Mouse (Mus musculus) CD4-positive, CD25-positive, alpha-beta regulatory T cell, adult 2 months (primary cell): ENCODE measurements around the gene Sys1.

Experiments
- DNase-seq: peaks from one replicate; pipeline ENCODE4 v3.0.0-alpha.2; 2012; ENCODE audit warnings: low read depth, low spot score

Gene Sys1

DNA sequence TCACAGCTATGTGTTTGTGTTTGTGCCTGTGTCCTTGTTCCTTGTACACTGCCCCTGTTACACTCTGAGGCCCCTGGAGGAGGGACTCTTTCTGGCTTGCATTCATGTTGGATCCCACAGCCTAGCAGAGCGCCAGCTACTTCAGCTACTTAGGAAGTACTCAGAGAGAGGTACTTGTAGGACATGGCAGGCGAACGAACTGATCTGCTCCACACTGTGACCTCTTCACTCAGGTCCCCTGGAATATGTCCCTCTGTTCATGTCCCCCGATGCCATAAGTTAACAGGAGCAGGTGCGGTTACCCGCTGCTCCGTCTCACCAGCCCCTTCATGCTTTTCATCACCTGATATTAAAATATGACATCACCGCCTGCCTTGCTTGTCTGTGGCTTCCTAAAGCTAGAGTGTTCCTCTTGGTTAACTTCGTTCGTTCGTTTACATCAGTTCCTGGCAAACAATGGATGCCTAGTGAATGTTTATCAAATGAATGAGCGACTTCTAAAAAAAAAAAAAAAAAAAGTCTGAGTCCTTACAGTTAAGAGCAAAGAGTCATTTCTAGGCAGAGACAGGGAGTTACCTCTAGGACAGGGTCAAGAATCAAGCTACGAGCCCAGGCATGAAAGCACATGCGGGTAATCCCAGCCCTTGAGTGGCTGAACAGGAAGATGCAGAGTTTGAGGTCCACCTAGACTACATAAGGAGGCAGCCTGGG, 3.6 kb upstream of the Sys1 start:
- no peak for DNase-seq

DNA sequence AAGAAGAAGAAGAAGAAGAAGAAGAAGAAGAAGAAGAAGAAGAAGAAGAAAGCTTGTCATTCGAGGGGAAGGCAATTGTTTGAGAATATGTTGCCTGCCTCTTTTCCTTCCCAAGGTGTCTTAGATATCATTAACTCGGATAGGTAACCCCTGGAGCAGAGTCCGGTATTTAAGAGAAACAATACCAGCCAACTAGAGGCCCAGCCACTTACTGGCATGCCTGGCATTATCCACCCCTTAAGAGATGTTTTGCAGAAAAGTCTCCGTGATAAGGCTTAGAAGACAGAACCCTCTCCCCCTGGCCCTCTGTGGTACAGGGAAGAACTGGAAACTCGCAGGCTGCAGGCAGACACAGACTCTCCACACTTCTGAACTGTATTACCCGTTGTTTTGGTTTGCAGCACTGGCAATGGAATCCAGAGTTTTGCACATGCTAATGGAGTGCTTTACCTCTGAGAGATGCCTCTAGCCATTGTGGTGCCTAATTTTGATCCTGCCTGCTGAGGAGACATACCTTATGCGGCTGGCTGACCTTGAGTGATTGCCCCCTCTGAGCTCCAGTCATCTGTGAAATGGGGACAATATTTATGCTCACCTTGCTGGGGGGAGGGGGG, 2.8 kb upstream of the Sys1 start:
- no peak for DNase-seq

DNA sequence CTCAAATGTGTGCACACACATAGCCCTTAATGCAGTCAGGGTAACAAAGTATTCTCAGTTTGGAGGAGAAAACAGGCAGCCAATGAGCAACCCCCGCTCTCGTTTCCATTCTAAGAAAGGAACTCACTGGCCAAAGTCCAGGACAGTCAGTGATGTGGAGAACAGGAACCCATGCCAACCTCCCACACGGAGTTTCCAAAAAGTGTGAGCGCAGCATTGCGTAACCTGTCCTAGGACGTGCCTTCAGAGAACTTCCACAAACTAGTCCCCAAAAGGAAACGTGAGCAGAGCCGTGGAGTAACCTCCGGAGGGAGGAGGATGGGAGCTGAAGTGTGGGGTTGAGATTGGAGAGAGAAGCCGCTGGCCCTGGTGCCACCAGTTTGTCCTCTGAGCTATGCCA, 1.9 kb upstream of the Sys1 start:
- DNase-seq: no peak

DNA sequence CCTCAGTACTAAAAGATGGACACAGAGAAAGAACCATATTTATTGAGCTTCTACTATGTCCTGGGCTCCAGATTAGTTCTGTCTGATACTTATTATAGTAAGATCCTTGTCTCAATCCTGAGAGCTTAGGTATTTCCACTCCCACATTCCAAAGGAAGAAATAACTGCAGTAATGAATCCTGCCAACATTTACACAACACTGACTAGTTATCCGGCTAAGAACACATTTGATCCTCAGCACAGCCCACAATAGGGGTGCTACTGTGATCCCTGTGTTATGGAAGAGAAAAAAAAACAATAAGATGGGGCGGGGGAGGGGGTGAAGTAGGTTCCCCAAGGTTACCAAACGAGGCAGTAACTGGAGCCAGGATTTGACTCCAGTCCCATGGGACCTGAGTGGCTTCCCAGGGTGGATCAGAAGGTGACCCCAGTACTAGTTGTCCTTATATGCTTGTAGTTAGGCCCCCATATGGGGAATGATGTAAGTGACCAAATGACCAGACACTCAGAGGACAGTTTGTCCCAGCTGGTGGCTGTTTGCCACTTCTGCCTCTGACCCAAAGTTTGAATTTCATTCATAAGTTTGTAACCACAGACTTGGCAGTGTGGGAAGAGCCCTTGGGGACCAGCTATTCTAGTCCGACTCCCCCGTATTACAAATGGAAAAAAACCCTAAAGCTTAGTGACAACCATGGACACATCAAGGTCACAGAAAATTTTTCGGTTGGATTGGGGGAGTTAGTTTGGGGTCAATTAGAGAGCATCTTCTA, 1.2 kb upstream of the Sys1 start:
- no peak for DNase-seq

DNA sequence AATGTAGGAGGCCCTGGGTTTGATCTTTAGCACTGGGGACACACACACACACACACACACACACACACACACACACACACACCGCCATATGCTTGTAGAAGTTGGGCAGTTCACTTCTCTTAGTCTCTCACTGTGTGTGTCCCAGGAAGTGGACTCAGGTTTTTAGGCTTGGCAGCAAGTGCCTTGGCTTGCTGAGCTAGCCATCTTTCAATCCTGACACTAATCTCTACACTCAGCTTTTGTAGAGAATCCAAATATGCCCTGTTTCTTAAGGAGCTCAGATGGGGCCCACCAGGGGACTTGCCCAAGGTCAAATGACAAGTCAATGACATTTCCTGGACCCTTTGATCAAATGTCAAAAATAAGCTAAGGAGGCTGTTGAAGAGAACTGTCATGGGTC, 351 bp upstream of the Sys1 start:
- no peak for DNase-seq

DNA sequence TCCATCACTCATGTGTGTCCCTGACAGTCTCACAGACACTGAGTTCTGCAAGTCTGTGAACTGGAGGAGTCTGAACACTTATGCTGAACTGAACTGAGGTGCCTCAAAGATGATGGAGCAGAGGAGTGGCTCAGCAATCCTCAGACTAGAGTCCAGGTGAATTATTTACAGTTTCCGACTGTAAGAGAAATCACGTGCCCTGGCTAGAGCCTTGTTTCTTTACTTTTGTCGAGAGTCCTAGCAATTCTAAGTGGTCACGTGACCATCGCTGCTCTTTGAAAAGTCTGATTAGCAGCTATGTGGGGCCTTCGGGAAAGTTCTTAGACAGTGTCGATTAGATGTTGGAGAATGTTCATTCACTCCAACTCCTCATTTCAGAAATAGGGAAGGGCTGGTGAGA, 1.2 kb downstream of the Sys1 start:
- DNase-seq: peak; percentile 23

DNA sequence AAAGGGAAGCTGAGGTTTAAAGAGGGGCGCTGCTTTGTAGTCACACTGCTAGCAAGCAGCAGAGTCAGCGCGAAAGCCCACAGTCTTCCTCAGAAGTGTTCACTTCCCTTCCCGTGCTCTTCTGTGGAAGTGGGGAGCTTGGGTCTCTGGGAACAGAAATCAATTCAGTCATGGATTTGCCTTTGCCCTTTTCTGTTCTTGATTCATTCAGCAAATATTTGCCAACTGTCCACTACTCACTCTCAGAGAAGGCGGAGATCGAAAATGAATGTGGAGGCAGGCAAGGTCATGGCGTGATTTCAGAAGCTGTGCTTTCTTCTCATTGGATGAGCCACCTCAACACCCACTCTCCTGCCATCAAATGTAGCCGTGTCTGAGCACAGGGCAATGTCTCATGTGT, 1.8 kb downstream of the Sys1 start:
- no peak for DNase-seq

DNA sequence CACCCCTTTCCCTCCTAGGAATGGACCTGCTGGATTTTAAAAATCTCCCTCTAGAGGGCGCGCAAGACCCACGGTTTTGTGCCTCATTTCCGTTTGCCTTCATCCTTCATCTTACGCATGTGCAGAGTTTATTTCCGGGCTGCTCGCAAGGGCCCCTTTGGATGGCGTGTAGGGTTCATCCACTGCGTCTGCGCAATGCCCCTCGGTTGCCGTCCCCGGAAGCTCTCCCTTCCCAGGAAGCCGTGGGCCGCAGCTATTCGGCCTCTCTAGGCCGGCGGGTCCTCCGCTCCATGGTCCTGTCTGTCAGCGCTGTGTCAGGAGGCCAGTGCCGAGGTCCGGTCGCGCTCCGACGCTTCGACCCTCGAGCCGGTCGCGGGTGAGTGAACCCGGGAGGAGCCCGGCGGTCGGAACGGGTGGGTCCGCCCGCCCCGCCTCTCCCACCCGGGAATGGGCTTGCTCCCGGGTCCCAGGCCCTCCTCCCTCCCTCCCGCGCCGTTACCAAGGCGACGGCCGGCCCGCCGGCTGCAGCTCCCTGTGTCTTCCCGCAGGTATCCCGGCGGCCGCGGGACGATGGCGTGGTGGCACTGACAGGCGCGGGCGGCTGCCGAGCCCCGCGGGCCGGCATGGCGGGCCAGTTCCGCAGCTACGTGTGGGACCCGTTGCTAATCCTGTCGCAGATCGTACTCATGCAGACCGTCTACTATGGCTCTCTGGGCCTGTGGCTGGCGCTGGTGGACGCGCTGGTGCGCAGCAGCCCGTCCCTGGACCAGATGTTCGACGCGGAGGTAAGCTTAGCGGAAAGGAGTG, 4.2 kb downstream of the Sys1 start, which contains the start of gene Gm20458:
Gene Gm20458, plus strand, starts transcription at position 223 of the 807 bp plus-strand sequence.
- peak; percentile 97 for DNase-seq

DNA sequence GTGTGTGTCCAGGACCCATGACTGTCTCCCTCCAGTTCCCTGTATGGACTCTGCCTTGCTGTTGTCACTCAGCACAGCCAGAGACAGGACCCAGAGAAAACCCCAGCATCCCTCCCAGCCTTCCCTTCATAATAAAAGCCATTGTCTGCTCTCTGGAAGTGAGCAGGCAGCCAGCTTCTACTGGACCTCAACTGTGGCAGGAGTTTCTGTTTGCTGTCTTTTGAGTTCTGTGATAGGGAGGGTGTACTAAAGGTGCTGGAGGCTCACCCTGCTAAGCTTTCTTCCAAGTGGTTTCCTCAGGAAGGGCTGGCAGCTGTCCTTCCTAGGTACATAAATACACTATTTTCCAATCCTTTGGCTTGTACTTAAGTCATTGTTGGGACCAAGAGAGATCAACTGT, 8.4 kb downstream of the Sys1 start:
- no peak for DNase-seq

DNA sequence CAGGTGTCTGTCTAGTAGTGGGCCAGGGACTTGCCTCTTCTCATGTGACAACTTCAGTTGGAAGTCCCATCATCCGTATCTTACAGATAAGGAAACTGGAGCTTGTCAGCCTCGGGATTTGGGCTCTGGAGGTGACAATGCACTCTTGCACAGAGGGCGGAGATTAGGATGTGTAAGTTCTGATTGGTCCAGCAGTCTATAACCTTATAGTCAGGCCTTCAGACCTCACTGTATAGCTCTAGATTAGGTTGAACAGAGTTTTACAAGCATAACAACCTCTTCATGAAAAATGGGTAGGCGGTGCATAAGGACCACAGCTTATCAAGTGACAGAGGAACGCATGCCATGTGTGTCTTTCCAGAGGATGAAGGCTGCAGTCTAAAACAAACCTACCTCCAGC, 10.0 kb downstream of the Sys1 start:
- no peak for DNase-seq

DNA sequence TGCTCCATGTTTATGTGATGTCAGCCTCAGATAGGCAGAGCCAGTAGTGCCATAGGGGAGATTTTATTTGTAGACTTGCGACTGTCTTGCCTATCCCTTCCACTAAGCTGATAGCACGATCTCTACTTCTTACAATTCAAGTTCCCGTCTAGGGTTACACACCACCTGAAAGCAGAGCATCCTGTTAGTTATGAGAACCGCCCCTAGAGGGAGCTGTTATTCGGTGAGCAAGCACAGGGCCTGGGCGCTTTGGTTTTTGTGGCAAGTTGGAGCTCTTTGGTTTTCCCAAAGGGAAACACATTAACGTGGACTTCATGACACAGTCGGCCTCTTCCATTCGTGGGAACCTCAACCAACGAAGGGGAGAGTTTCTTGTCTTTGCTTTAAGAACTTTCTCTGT, 13.5 kb downstream of the Sys1 start:
- peak; percentile 79 for DNase-seq

DNA sequence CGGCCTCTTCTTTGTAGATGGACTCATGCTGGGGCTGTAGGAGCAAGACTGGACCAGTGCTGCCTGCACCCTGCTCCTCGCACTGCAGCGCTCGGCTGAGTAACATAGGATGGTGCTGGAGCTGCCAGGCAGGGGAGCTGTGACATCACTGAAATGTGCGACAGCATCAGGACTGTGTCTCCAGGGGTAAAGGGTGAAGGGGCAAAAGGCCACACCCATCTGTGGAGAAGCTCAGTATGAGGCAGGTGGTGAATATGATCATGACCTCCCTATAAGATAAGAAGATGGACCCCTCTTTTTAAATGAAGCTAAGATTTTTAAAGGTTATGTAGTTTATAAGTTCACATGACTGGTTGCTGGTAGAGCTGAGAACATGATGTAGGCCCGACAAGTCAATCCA, 16.9 kb downstream of the Sys1 start, which contains the start of gene Trp53tg5:
Gene Trp53tg5, minus strand, starts transcription at position 101 of the 400 bp plus-strand sequence.
- no peak for DNase-seq

DNA sequence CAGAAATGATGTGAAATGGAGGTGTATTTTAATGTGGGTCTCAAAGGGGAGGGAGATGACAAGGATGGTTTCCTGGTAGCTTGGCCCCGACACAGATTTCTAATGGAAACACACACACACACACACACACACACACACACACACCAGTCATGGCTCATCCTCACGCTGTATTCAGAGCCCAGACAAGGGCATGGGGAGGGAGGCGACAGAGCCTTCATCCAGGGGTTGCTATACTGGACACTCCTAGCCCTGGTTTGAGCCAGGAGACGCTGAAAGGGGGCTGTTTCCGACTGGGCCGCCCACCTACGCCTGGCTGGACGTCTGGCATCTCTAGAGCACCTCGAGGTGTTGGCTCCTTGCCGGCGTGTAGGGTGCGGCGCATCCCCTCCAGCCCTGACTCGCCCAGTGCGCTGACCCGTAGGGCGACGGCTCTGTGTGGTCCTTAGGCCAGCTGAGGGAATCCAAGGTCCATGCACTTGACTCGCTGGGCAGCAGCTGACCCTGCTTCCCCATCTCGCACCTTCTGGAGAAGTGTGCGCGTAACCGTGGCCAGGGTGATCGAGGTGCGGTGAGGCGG, 29.0 kb downstream of the Sys1 start, which contains the start of gene Dbndd2:
Gene Dbndd2, plus strand, starts transcription at position 426 of the 577 bp plus-strand sequence.
- DNase-seq: peak; percentile 16

DNA sequence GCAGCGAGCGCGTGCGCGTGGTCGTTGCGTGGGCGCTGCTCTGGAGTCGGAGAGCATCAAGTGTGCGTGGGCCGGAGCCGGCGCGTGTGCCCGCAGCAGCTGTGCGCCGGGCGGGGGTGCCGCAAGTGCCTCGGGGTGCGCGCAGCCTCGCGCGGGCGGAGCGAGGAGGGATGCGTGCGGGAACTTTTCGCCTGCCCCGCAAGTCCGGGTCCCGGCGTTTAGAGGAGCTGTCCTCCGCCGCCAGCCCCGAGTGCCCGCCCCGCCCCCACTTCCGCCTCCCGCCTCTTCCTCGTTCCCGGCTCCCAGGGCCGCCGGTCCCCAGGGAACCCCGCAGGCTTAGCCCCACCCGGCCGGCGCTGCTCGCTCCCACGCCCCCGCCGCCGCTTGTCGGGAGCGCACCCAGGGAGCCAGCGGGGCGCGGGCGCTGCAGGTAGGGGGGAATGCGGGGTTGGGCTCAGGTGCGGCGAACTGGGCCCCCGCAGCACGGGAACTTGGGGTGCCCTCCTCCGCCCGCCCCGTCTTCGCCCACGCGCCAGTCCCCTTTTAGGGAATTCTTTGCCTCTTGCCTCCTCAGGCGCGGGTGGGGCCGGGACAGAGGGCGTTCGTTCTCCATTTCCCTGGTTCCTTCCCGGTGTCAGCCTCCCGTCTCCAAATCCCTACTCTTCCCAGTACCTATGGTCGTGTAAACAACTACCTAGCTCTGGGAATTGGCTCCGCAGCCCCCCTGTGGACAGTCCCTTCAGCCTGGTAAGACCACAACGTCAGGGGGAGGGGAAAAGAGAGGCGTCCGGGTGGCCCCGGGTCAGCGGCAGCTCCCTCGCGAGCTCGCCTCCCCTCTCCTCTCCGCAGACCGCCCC, 29.7 kb downstream of the Sys1 start:
- DNase-seq: peak; percentile 75

DNA sequence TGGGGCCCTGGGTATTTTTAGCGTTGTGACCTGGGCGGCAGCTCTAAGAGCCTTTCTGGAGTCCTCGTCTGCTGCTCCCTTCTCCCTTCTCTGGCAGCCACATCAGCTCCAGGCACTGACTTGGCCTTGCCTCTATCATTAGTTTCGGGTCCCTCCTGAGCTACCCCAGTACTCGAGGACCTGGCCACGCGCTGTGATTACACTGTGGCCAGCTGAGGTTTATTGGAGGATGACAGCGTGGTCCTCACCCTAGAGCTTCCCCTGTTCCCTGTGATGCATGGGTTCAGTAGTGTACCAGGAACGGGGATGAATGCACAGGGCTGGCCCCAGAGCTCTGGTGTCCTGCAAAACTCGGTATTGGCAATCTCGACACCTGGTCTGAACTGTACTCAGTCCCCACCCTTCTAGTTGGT, 30.4 kb downstream of the Sys1 start:
- no peak for DNase-seq

DNA sequence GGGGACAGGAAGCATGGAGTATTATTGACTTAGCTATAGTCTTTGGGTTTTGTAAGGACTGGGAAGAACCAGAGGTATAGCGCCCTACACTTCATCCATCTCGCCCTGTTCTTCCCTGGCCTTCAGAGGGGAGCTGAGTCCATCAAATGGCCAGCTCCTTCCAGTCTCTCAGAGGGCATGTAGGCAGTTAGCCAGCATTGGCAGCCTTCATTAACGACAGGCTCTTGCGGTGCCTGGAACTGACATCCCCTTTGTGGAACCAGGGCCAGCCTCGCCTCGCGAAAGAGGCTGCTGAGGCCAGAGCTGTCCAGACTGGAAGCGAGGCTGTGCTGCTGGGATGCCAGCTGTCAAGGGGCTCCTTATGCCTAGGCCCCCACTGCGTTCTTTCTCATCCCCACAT, 31.0 kb downstream of the Sys1 start:
- DNase-seq: no peak

DNA sequence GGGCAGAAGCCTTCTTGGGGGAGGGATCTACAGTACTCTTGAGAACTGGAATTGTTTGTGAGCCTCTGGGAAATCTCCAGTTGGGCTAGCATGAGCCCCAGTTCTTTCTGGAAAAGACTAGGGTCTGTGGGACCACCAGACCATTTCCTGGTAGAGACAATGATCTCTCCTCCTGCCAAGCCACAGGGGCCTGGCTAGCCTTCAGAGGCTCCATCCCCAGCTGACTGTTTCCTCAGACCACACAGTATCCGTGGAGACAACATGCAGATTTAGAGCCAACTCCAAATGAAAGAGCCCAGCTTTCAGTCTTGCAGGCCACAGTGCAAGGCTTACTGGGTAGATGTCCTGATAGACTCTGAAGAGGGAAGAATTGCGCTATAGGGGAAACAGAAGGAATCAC, 37.4 kb downstream of the Sys1 start:
- no peak for DNase-seq

DNA sequence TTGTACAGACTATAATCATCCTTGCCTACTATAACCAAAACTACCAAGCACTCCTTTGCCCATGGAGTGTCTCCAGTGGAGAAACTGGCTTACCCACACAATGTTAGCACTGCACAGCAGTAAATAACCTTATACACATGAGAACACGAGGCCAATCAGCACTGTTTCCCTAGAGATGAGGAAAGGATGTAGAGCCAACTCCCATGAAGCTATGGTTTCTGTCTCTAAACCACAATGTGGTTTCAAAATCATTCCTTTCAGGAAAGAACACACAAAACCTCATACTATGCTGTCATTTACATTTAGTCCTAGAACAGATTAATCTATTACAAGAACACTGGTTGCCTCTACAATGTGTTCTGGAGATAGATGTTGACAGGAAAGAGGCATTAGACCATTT, 39.6 kb downstream of the Sys1 start:
- no peak for DNase-seq

DNA sequence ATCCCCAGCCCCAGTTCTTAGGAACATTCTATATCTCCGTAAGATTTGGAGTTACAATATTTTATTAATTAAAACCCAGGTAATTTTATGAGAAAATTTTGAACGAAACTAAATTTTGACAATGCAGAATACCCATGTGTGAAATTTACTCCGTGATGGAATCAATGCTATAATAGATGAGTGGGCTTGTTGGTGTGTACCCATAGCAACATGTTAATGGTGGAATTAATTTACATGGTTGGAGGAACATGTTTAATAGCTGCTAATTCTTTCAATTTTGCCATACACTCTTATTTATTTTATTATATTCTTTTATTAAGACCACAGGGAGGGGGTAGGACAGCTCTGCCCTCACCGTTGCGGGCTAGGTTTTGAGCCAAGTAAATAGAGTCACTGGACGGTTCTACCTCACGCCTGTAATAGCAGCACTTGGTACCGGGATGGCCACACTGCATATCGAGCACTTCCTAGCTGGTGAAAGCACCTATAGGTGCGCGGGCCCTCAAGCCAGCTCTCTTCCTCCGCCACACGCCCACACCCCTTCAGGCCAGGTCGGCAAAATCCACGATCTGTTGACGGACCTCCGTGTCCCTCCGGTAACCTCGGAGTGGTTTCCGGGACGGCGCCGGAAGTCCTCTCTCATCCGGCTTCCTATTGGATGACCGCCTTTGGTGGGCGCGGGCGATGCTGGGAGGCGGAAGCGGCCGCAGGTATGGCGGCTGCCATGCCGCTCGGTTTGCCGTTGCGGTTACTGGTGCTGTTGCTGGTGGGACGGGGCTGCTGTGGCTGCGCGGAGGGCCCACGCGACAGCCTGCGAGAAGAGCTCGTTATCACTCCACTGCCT, 40.3 kb downstream of the Sys1 start, which contains the start of gene Pigt:
Gene Pigt, plus strand, starts transcription at position 674 of the 844 bp plus-strand sequence.
- DNase-seq: peak; percentile 89
